Mouse (Mus musculus) lung, embryonic 16.5 days (tissue): ENCODE results near the gene Cyfip1. TPM values are rescaled to one million over a fixed set of nuclear protein-coding genes. Genes with fewer than 3 reads are reported as not detected.
A peak's percentile ranks its signal among the peaks of the same experiment; 100 is the strongest.

ENCODE experiments used
- ATAC-seq: fragments of 200-750 bp; cut with Nextera tagmentation; 2 replicates; pipeline ENCODE4 v1.8.0; 2017; ENCODE audit warnings: low read depth, mild to moderate bottlenecking, moderate library complexity
- H3K27ac ChIP-seq: fragments of 300-500 bp; sonication (generic); 2 replicates; pipeline ENCODE4 v1.5.1; 2014; ENCODE audit warnings: mild to moderate bottlenecking, control low read depth, low read length
- H3K27me3 ChIP-seq: fragments of 300-500 bp; sonication (generic); 2 replicates; pipeline ENCODE4 v1.6.1; 2014; ENCODE audit warnings: low read depth, low read length, mixed read lengths; ENCODE audit not compliant: control insufficient read depth, insufficient read depth
- H3K36me3 ChIP-seq: fragments of 300-500 bp; sonication (generic); 2 replicates; pipeline ENCODE4 v1.6.1; 2014; ENCODE audit warnings: low read length; ENCODE audit not compliant: control insufficient read depth, insufficient read depth
- H3K4me1 ChIP-seq: fragments of 300-500 bp; sonication (generic); replicated peaks from 2 replicates; pipeline ENCODE4 v1.6.1; 2014; ENCODE audit warnings: low read length, mixed read lengths; ENCODE audit not compliant: control insufficient read depth, insufficient read depth
- H3K4me2 ChIP-seq: fragments of 300-500 bp; sonication (generic); 2 replicates; pipeline ENCODE4 v1.6.1; 2014; ENCODE audit warnings: low read depth, low read length, control low read depth
- H3K4me3 ChIP-seq: fragments of 300-500 bp; sonication (generic); 2 replicates; pipeline ENCODE4 v1.5.1; 2014; ENCODE audit warnings: mild to moderate bottlenecking, low read length, control low read depth
- H3K9ac ChIP-seq: fragments of 300-500 bp; sonication (generic); 2 replicates; pipeline ENCODE4 v1.6.1; 2014; ENCODE audit warnings: low read length, control low read depth
- H3K9me3 ChIP-seq: fragments of 300-500 bp; sonication (generic); 2 replicates; pipeline ENCODE4 v1.6.1; 2016; ENCODE audit warnings: low read length; ENCODE audit not compliant: control insufficient read depth
- WGBS: fragments of 180-500 bp; shearing (Covaris S2); extraction: QIAGEN DNeasy Blood & Tissue Kit; methylation state at CpG from one replicate; pipeline ENCODE4 v1.1.7; 2014; 5-methylcytosine and 5-hydroxymethylcytosine counted together
- polyA plus RNA-seq: library from polyadenylated mRNA; unstranded; fragments of >200 nt; fragmentation: Nextera tagmentation; extraction: Ambion mirVana; gene quantifications from 2 replicates; pipeline ENCODE4 v1.2.1, GENCODE M21; 2015

The Cyfip1 gene
- polyA plus RNA-seq, 1 experiment from 2014 or later = 121 TPM

DNA sequence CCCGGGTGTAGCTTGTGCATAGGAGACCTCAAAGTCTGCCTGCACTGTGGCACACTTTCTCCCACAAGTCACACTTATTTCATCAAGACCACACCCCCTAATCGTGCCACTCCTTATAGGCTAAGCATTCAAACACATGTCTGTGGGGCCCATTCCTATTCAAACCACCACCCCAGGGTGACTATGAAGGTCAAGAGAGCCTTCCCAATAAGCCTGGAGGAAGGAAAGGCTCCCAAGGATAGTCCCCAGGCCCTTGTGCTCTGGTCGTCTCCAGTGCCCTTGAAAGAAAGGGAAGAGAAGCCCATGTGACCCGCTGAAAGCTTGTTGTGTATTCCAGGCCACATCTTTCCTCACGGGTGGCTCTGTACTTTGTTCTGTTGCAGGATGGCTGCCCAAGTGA lies 29.9 kb downstream of the Cyfip1 start:
- no peaks in the 10 kb centered on the region for H3K27me3 ChIP-seq
- no peak overlapping the region for H3K9ac ChIP-seq
- no peak for ATAC-seq
- H3K4me3 ChIP-seq = no peak overlapping the region
- H3K36me3 ChIP-seq = peaks cover 25% of the 10 kb centered on the region
- WGBS = 83% methylated on average over 5 of the region's 5 CpGs
- no peaks in the 10 kb centered on the region for H3K4me1 ChIP-seq
- H3K9me3 ChIP-seq = no peaks in the 10 kb centered on the region
- no peak overlapping the region for H3K27ac ChIP-seq
- H3K4me2 ChIP-seq = no peak overlapping the region

DNA sequence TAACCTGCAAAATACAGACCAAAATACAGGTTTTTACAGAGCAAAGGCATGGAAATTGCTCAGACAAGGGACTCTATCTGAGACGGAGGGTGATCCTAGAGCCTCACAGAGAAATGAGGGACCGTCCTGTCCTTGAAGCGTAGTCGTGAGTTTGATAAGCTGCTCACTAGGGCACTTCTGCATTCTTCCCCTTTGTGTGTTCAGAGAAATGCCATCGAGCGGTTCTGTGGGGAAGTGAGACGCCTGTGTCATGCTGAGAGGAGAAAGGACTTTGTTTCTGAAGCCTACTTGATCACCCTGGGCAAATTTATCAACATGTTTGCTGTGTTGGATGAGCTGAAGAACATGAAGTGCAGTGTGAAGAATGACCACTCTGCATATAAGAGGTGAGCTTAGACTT lies 33.2 kb downstream of the Cyfip1 start:
- no peaks in the 10 kb centered on the region for H3K4me1 ChIP-seq
- H3K9me3 ChIP-seq = no peaks in the 10 kb centered on the region
- H3K4me3 ChIP-seq = no peak overlapping the region
- ATAC-seq = no peak
- no peak overlapping the region for H3K4me2 ChIP-seq
- H3K27me3 ChIP-seq = no peaks in the 10 kb centered on the region
- WGBS = 84% methylated on average over 7 of the region's 7 CpGs
- H3K36me3 ChIP-seq = peaks cover 41% of the 10 kb centered on the region
- H3K9ac ChIP-seq = no peak overlapping the region
- H3K27ac ChIP-seq = no peak overlapping the region

DNA sequence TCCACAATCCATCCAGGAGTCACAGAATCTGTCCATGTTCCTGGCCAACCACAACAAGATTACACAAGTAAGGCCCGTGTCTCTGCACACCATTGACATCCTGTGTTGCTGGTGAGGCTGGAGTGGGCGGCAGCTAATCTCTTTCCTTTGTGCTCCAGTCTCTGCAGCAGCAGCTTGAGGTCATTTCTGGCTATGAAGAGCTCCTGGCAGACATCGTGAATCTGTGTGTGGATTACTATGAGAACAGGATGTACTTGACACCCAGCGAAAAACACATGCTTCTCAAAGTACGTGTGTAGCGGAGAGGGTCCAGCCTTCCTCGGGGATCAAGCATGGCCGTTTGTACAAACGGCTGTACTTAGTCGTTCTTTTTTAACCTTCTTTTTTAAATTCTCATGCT lies 36.2 kb downstream of the Cyfip1 start:
- Histone ChIP-seq H3K9ac (no peak overlapping the region), H3K27me3 (no peaks in the 10 kb centered on the region), H3K4me1 (no peaks in the 10 kb centered on the region), H3K27ac (no peak overlapping the region), H3K36me3 (peaks cover 52% of the 10 kb centered on the region), H3K4me3 (no peak overlapping the region), H3K4me2 (no peak overlapping the region), H3K9me3 (no peaks in the 10 kb centered on the region)
- WGBS = 75% methylated on average over 10 of the region's 10 CpGs
- ATAC-seq = peak; percentile 73

DNA sequence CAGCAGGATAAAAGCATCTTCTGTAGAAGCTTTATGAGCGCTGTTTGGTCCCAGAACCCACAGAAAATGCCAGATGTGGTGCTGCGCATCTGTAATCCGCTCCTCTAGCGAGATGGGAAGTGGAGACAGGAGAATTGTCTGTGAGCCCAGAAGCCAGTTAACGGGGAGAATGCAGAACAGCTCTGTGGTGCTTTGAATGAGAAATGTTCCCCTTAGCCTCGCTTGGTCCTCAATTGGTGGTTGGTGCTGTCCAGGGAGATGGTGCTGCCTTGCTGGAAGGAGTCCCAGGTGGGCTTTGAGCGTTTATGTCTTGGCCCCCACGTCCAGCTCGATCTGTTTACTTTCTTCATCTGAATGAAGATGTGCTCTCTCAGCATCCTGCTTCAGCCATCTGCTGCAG lies 39.3 kb downstream of the Cyfip1 start:
- Histone ChIP-seq H3K4me3 (no peak overlapping the region), H3K9ac (no peak overlapping the region), H3K27me3 (no peaks in the 10 kb centered on the region), H3K4me1 (no peaks in the 10 kb centered on the region), H3K36me3 (peaks cover 29% of the 10 kb centered on the region), H3K27ac (no peak overlapping the region), H3K4me2 (no peak overlapping the region), H3K9me3 (no peaks in the 10 kb centered on the region)
- no peak for ATAC-seq
- 82% methylated on average over 9 of the region's 9 CpGs for WGBS

DNA sequence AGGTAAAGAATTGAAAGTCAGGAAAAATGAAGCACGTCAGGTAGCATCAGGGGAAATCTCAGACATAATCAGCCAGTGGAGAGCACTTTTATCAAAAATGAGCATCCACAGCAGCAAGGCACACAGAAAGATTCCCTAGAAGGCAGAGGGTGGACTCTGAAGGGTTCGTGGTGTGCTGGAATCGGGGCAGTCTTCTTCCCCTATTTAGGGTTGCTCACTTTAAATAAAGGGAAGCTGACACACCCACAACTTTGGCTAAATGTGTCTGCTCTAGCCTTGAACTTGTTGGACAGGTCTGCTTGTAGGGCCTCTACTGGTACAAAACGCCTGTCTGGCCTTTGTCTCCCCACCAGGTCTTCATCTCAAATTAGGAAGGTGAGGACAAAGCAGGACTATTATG lies 47.1 kb downstream of the Cyfip1 start:
- Histone ChIP-seq H3K9ac (no peak overlapping the region), H3K27ac (no peak overlapping the region), H3K27me3 (no peaks in the 10 kb centered on the region), H3K4me3 (no peak overlapping the region), H3K36me3 (peaks cover 21% of the 10 kb centered on the region), H3K4me1 (no peaks in the 10 kb centered on the region), H3K4me2 (no peak overlapping the region), H3K9me3 (no peaks in the 10 kb centered on the region)
- WGBS = 84% methylated on average over 4 of the region's 4 CpGs
- no peak for ATAC-seq

DNA sequence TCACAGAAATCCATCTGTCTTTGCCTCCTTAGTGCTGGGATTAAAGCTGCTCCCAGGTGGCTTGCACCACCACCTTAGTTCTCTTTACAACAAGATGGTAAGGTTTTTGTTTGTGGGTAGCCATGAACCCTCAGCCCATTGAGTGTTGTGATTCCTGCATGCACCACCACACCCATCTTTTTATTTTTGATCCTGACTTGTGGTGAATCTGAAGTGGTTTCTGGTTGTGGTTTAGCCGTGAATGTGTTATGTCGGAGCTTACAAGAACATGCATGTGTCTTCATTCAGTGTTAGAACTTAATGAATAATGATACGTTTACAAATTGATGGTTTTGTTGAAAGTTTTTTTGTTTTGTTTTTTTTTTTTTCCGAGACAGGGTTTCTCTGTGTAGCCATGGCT lies 48.5 kb downstream of the Cyfip1 start:
- WGBS = 85% methylated on average over 4 of the region's 4 CpGs
- no peak for ATAC-seq
- peaks cover 21% of the 10 kb centered on the region for H3K36me3 ChIP-seq

DNA sequence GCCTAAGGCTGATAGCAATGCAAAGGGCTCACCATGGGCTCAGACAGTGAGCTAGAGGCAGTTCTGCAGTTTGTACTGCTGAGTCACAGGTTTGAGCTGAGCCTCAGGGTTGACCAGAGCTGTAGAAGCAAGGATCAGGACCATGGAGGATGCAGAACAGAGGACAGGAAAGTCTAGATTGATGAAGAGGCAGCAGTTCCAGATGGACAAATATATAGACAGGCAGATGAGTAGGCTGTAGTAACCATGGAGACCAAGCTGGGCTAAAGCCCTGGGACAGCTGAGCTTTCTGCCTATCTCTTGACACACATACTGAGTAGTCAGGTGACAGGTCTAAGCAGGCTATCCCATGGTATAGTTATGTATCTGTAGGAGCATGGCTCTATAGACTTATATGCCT lies 49.2 kb downstream of the Cyfip1 start:
- H3K9me3 ChIP-seq = no peaks in the 10 kb centered on the region
- H3K36me3 ChIP-seq = peaks cover 21% of the 10 kb centered on the region
- H3K9ac ChIP-seq = no peak overlapping the region
- H3K27ac ChIP-seq = no peak overlapping the region
- no peaks in the 10 kb centered on the region for H3K27me3 ChIP-seq
- no peak overlapping the region for H3K4me3 ChIP-seq
- no peak overlapping the region for H3K4me2 ChIP-seq
- no peaks in the 10 kb centered on the region for H3K4me1 ChIP-seq
- ATAC-seq = no peak

More for the DNA sequence above, 48.5 kb downstream of the Cyfip1 start:
- Histone ChIP-seq H3K27ac (no peak overlapping the region), H3K4me2 (no peak overlapping the region), H3K4me1 (no peaks in the 10 kb centered on the region), H3K9me3 (no peaks in the 10 kb centered on the region), H3K9ac (no peak overlapping the region), H3K4me3 (no peak overlapping the region), H3K27me3 (no peaks in the 10 kb centered on the region)

DNA sequence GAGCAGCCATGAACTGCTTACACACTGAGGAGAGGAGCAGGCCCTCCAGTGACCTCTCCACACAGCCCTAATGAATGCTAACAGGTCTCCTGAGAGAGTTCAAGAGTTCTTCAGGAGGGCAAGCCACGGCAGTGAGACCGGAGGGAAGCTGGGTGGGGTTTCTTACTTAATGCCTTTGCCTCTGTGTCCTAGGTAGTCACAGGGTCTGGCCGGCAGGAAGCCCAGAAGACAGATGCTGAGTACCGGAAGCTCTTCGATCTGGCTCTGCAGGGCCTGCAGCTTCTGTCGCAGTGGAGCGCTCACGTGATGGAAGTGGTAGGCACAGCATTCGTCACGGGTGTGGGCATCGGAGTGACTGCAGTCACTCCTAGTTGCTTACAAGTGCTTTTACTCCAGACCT lies 50.3 kb downstream of the Cyfip1 start:
- 75% methylated on average over 11 of the region's 11 CpGs for WGBS
- H3K4me1 ChIP-seq = no peaks in the 10 kb centered on the region
- no peak overlapping the region for H3K4me3 ChIP-seq
- ATAC-seq = 0 out of 2 replicates have a peak, but pooled peaks have one; percentile 31
- no peak overlapping the region for H3K27ac ChIP-seq
- no peak overlapping the region for H3K9ac ChIP-seq
- H3K4me2 ChIP-seq = no peak overlapping the region
- no peaks in the 10 kb centered on the region for H3K9me3 ChIP-seq
- H3K36me3 ChIP-seq = peaks cover 31% of the 10 kb centered on the region
- H3K27me3 ChIP-seq = no peaks in the 10 kb centered on the region

DNA sequence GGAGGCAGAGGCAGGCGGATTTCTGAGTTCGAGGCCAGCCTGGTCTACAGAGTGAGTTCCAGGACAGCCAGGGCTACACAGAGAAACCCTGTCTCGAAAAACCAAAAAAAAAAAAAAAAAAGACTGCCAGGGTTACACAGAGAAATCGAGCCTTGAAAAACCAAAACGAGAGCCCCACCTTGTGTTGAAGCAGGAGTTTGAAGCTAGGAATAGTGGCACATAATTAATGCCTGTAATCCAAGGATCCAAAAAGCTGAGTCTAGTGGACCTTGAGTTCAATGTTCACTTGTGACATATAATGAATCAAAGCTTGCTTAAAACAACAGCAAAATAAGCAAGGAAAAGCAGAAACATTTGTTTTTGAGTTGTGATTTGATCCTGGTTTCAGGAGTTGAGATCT lies 62.2 kb downstream of the Cyfip1 start:
- Histone ChIP-seq H3K4me2 (no peak overlapping the region), H3K4me3 (no peak overlapping the region), H3K27ac (no peak overlapping the region), H3K27me3 (no peaks in the 10 kb centered on the region), H3K4me1 (no peaks in the 10 kb centered on the region), H3K9me3 (no peaks in the 10 kb centered on the region), H3K9ac (no peak overlapping the region), H3K36me3 (peaks cover 49% of the 10 kb centered on the region)
- ATAC-seq = no peak
- WGBS = 91% methylated on average over 4 of the region's 5 CpGs

DNA sequence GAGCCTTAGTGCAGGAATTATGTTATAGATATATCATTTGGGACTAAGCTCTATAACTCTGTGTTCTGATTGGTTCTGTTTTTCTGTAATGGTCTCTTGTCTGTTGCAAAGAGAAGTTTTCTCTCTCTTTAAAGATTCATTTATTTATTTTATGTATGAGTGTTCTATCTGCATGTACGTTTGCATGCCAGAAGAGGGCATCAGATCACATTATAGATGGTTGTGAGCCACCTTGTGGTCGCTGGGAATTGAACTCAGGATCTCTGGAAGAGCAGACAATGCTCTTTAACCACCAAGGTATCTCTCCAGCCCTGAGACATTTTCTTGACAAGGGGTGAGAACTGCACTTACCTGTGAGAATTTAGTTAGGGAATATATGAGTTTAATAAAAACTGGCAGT lies 63.9 kb downstream of the Cyfip1 start:
- Histone ChIP-seq H3K4me2 (no peak overlapping the region), H3K27ac (no peak overlapping the region), H3K4me3 (no peak overlapping the region), H3K9ac (no peak overlapping the region), H3K4me1 (no peaks in the 10 kb centered on the region), H3K36me3 (peaks cover 46% of the 10 kb centered on the region), H3K9me3 (no peaks in the 10 kb centered on the region), H3K27me3 (no peaks in the 10 kb centered on the region)
- ATAC-seq = no peak
- WGBS = 72% methylated on average over 2 of the region's 2 CpGs
